Mouse (Mus musculus) embryonic facial prominence, embryonic 11.5 days (tissue): ENCODE data around the gene AI467606. TPM values are rescaled to one million over a fixed set of nuclear protein-coding genes. Genes with fewer than 3 reads are reported as not detected.

Source experiments
- ATAC-seq: fragments of 200-750 bp; cut with Nextera tagmentation; replicated peaks from 2 replicates; pipeline ENCODE4 v1.8.0; 2017; ENCODE audit warnings: low read depth; ENCODE audit not compliant: insufficient number of reproducible peaks, low FRiP score, low TSS enrichment
- DNase-seq: peaks from one replicate; pipeline ENCODE4 v3.0.0-alpha.2; 2015; ENCODE audit warnings: low spot score
- H3K27ac ChIP-seq: fragments of 300-500 bp; sonication (generic); replicated peaks from 2 replicates; pipeline ENCODE4 v1.5.1; 2014; ENCODE audit warnings: mild to moderate bottlenecking, low read depth, low read length, control low read depth
- H3K27me3 ChIP-seq: fragments of 300-500 bp; sonication (generic); 2 replicates; pipeline ENCODE4 v1.6.1; 2014; ENCODE audit warnings: mild to moderate bottlenecking, low read length, moderate library complexity, mixed read lengths; ENCODE audit not compliant: control insufficient read depth, insufficient read depth
- H3K36me3 ChIP-seq: fragments of 300-500 bp; sonication (generic); replicated peaks from 2 replicates; pipeline ENCODE4 v1.6.1; 2014; ENCODE audit warnings: low read depth, mild to moderate bottlenecking, low read length, moderate library complexity, mixed read lengths; ENCODE audit not compliant: control insufficient read depth, insufficient read depth
- H3K4me1 ChIP-seq: fragments of 300-500 bp; sonication (generic); 2 replicates; pipeline ENCODE4 v1.6.1; 2014; ENCODE audit warnings: low read length, mixed read lengths; ENCODE audit not compliant: control insufficient read depth, insufficient read depth
- H3K4me2 ChIP-seq: fragments of 300-500 bp; sonication (generic); 2 replicates; pipeline ENCODE4 v1.6.1; 2014; ENCODE audit warnings: low read depth, mild to moderate bottlenecking, control low read depth, low read length, moderate library complexity
- H3K4me3 ChIP-seq: fragments of 300-500 bp; sonication (generic); 2 replicates; pipeline ENCODE4 v1.5.1; 2014; ENCODE audit warnings: low read depth, low read length, control low read depth
- H3K9ac ChIP-seq: fragments of 300-500 bp; sonication (generic); replicated peaks from 2 replicates; pipeline ENCODE4 v1.6.1; 2014; ENCODE audit warnings: mild to moderate bottlenecking, control low read depth, low read length
- H3K9me3 ChIP-seq: fragments of 300-500 bp; sonication (generic); replicated peaks from 2 replicates; pipeline ENCODE4 v1.6.1; 2016; ENCODE audit warnings: mild to moderate bottlenecking, low read length, inconsistent platforms, mixed read lengths; ENCODE audit not compliant: control insufficient read depth
- WGBS: fragments of 180-500 bp; shearing (Covaris S2); extraction: QIAGEN DNeasy Blood & Tissue Kit; methylation state at CpG from one replicate; pipeline ENCODE4 v1.1.7; 2014; 5-methylcytosine and 5-hydroxymethylcytosine counted together
- polyA plus RNA-seq: library from polyadenylated mRNA; unstranded; fragments of >200 nt; fragmentation: Nextera tagmentation; extraction: Ambion mirVana; gene quantifications from 2 replicates; pipeline ENCODE4 v1.2.1, GENCODE M21; 2014

AI467606 gene
- polyA plus RNA-seq, 1 experiment from 2014 or later = 1.0 TPM

DNA sequence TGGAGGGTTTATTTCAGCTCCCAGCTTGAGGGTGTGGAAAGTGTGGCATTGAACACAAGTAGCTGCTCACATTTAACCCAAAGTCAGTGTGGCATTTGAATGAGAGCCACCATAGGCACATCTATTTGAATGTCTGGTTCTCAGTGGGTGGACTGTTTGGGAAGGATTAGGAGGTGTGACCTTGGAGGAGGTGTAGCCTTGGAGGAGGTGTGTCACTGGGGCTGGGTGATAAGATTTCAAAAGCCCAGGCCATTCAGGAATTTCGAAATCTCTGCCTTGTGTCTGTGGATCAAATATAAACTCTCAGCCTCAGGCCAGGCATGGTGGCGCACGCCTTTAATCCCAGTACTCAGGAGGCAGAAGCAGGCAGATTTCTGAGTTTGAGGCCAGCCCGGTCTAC, 7.8 kb downstream of the AI467606 start:
- H3K9ac ChIP-seq = no peak overlapping the region
- no peak overlapping the region for H3K4me3 ChIP-seq
- H3K4me1 ChIP-seq = no peaks in the 10 kb centered on the region
- H3K36me3 ChIP-seq = no peaks in the 10 kb centered on the region
- ATAC-seq (no peak), DNase-seq (no peak)
- H3K27me3 ChIP-seq = no peaks in the 10 kb centered on the region
- WGBS = 85% methylated on average over 4 of the region's 4 CpGs
- H3K27ac ChIP-seq = no peak overlapping the region
- no peaks in the 10 kb centered on the region for H3K9me3 ChIP-seq
- H3K4me2 ChIP-seq = no peak overlapping the region

DNA sequence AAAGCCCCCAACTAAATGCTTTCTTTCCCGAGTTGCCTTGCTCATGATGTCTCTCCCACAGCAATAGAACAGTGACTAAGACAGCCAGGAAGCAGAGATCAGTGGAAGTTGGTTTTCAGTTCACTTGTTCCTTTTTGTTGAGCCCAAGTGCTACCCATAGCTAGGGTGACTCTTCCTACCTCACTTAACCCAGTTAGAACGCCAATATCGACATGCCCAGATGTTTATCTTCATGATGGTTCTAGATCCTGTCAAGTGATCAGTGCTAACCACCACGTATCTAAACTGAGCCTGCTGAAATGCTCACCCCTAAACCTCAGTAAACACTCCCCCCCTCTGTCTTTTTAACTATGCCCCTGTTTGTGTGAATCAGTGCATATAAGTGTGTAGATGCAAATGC, 8.4 kb downstream of the AI467606 start:
- Histone ChIP-seq H3K27ac (no peak overlapping the region), H3K4me3 (no peak overlapping the region), H3K4me1 (no peaks in the 10 kb centered on the region), H3K27me3 (no peaks in the 10 kb centered on the region), H3K9ac (no peak overlapping the region), H3K4me2 (no peak overlapping the region), H3K36me3 (no peaks in the 10 kb centered on the region), H3K9me3 (no peaks in the 10 kb centered on the region)
- WGBS = 87% methylated on average over 4 of the region's 4 CpGs
- DNase-seq = no peak
- no peak for ATAC-seq

DNA sequence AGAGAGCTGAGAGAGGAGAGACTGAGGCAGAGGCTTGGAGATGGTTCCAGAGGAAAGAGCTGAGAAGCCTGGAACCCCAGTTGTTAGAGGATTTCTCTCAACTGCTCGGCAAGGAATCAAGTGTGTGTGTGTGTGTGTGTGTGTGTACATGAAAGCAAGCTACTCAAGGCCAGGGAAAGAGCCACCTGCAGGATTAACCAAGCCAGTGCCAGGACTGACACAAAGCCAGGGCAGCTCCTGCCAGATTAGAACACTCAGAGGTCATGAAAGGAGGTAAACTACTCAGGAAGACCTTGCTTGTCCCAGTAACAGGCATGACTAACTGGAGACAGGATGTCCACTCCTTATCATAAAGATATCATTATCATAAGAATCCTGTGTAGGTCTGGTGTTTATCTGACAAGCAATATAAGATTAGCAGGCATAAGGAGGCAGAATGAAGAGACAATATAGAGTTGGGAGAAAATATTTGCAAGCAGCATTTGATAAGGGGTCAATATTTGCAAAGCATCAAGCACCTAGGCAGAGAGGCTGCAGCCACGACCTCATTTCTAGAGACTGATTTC, 10.4 kb downstream of the AI467606 start:
- 51% methylated on average over 2 of the region's 2 CpGs for WGBS
- DNase-seq (no peak), ATAC-seq (no peak)
- H3K9me3 ChIP-seq = no peaks in the 10 kb centered on the region
- H3K4me3 ChIP-seq = no peak overlapping the region
- H3K4me1 ChIP-seq = no peaks in the 10 kb centered on the region
- H3K4me2 ChIP-seq = no peak overlapping the region
- H3K27ac ChIP-seq = no peak overlapping the region
- no peaks in the 10 kb centered on the region for H3K27me3 ChIP-seq
- H3K9ac ChIP-seq = no peak overlapping the region
- no peaks in the 10 kb centered on the region for H3K36me3 ChIP-seq

DNA sequence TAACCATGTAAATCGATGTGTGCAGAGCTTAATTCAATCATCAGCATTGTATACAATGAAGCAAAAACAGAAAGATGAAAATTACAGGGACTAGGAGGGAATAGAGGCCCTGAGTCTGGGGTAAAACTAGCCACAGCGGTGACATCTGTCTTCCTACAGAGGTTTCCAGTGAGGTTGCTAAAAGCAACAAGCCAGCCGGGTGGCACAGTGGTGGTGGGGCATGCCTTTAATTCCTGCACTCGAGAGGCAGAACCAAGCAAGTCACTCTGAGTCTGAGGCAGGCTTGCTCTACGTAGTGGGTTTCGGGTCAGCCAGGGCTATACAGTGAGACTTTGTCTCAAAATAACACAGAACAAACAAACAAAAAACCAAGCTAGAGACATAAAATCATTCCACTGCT, 11.0 kb downstream of the AI467606 start:
- H3K4me1 ChIP-seq = no peaks in the 10 kb centered on the region
- no peaks in the 10 kb centered on the region for H3K27me3 ChIP-seq
- no peak for ATAC-seq
- H3K4me3 ChIP-seq = no peak overlapping the region
- no peak for DNase-seq
- 76% methylated on average over 6 of the region's 6 CpGs for WGBS
- no peak overlapping the region for H3K9ac ChIP-seq
- no peak overlapping the region for H3K4me2 ChIP-seq
- H3K27ac ChIP-seq = no peak overlapping the region
- H3K9me3 ChIP-seq = no peaks in the 10 kb centered on the region
- no peaks in the 10 kb centered on the region for H3K36me3 ChIP-seq

DNA sequence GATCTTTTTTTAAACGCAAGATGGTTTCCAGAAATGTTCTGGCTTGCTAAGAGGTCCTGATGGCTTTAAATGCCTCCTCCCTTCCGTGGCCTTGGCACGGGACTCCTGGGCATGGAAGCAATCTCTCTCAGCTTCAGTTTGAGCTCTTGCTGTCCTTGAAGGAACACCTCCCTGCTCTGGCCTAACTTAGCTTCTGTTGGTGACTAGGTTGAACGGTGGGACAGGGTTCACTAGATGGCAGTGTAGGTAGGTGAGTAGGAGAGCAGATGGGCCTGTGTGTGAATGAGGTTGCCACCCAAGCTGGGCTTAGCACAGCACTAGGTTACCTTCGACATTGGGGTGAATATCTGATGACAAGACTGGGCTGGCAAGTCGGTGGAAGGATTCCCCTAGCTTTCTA, 12.8 kb downstream of the AI467606 start:
- no peak overlapping the region for H3K4me3 ChIP-seq
- no peaks in the 10 kb centered on the region for H3K36me3 ChIP-seq
- H3K4me1 ChIP-seq = no peaks in the 10 kb centered on the region
- DNase-seq (no peak), ATAC-seq (no peak)
- no peak overlapping the region; the same call in 1 of the 2 replicates for H3K9ac ChIP-seq
- 0 out of 2 replicates have a peak overlapping the region, but pooled peaks have one; percentile 13 for H3K27ac ChIP-seq
- no peak overlapping the region; the same call in 1 of the 2 replicates for H3K4me2 ChIP-seq
- H3K9me3 ChIP-seq = no peaks in the 10 kb centered on the region
- 65% methylated on average over 6 of the region's 6 CpGs for WGBS
- H3K27me3 ChIP-seq = no peaks in the 10 kb centered on the region

DNA sequence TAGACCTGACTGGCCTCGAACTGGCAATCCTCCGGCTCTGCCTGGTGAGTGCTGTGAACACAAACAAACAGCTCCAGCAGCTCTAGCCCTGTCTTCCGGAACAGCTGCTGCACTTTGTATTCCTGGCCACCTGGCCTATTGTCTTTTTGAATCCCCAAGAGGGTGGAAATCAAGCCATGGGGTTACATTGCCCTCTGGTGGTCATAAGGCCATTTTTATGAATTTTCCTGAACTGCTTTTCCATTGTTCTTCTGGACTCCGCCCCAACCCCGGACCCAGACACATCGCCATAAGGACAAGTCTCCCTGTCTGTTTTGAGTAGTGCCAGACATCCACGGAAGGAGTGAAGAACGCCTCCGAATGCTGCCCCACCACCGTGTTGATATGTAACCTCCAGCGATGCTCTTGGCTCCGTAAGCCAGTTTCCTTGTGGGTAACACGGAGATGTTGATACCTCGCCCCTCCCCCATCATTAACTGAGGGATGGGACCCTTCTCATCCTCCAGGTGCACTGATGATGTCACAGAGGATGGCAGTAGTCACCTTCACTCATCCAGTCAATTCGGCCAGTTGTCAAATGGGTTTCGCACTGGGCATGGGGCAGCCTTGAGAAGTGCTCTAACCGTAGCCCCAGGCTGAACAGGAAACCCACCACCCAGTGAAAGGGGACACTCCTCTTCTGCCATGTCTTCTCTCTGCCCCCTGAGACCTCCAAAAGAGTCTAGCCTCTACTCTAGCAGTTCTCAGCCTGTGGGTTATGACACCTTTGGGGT, 13.6 kb downstream of the AI467606 start:
- no peaks in the 10 kb centered on the region for H3K9me3 ChIP-seq
- peak overlapping the region; percentile 25; the same call in 1 of the 2 replicates for H3K4me3 ChIP-seq
- peak; percentile 73; the same call in 1 of the 2 replicates for ATAC-seq
- no peaks in the 10 kb centered on the region for H3K4me1 ChIP-seq
- peak overlapping the region; percentile 77 for H3K9ac ChIP-seq
- DNase-seq = peak; percentile 93
- peak overlapping the region; percentile 53 for H3K4me2 ChIP-seq
- no peaks in the 10 kb centered on the region for H3K36me3 ChIP-seq
- no peaks in the 10 kb centered on the region for H3K27me3 ChIP-seq
- H3K27ac ChIP-seq = no peak overlapping the region
- 15% methylated on average over 17 of the region's 17 CpGs for WGBS

DNA sequence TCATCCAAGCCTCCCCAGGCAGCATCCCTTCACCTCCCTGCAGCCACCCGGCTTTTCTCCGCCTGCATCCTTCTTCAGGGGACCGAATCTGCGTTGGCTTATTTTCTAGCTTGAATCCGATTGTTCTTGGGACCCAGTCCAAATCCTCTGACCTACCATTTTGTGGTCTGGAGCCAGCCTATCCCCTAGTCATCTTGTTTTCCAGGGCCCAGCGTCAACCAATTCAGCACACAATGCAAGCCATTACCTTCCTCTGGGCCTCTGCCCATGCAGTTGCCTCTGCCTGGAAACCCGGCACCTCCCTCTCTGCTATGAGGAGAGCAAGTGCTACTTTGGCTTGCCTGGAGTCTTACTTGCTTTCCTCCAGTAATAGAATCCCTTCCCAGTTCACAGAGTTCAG, 14.4 kb downstream of the AI467606 start:
- Histone ChIP-seq H3K4me1 (no peaks in the 10 kb centered on the region), H3K27me3 (no peaks in the 10 kb centered on the region), H3K36me3 (no peaks in the 10 kb centered on the region), H3K4me2 (no peak overlapping the region), H3K4me3 (no peak overlapping the region), H3K27ac (no peak overlapping the region), H3K9ac (no peak overlapping the region), H3K9me3 (no peaks in the 10 kb centered on the region)
- 67% methylated on average over 7 of the region's 7 CpGs for WGBS
- DNase-seq (no peak), ATAC-seq (no peak)

DNA sequence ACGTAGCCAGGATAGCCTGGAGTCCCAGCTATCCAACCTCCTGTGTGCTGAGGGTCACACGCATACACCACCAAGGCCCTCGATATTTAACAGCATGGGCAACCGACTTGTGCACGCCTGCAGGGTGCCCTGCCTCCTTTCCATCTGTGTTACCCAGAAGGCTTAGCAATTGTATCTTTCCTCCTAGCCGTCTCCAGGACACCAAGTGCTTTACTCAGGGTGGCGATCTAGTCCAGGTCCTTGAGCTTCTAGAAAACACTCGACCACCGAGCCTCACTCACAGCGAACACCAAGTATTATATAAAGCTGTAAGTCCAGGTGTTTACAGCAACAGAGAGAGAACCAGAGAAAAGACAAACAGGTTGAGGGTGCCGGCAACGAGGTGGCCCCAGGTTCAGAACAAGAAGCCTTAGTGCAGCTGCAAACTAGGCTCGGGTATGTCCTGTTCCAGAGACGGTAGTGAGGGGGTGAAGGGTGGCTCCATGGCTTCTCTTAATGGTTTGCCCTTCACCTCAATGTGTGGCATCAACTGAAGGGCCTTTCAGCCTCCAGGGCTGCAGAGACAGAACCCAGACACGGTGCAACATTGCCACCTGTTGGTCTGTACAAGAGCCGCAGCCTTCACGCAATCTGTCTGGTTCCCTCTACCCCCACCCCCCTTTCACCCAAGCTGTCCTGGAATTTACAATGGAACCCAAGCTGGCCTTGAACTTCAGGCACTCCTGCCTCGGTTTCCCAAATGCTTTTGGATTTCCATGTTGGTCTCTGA, 19.3 kb downstream of the AI467606 start:
- H3K4me2 ChIP-seq = no peak overlapping the region
- H3K27ac ChIP-seq = no peak overlapping the region
- H3K27me3 ChIP-seq = no peaks in the 10 kb centered on the region
- no peak overlapping the region for H3K4me3 ChIP-seq
- 50% methylated on average over 18 of the region's 18 CpGs for WGBS
- no peak overlapping the region for H3K9ac ChIP-seq
- peak; percentile 85 for DNase-seq
- no peaks in the 10 kb centered on the region for H3K36me3 ChIP-seq
- no peaks in the 10 kb centered on the region for H3K4me1 ChIP-seq
- no peaks in the 10 kb centered on the region for H3K9me3 ChIP-seq
- 0 out of 2 replicates have a peak, but pooled peaks have one; percentile 40 for ATAC-seq
